Mouse (Mus musculus): ENCODE measurements around the gene Ccdc9. TPM values are rescaled to one million over a fixed set of nuclear protein-coding genes. Genes with fewer than 3 reads are reported as not detected.

Ccdc9 gene
- 10 to 100 TPM; 52.2 to 59.2 TPM for total RNA-seq (2021)
- long read RNA-seq, experiment 1, partial matches to known transcripts = 20 of 32 reads
- long read RNA-seq, experiment 1, other reads (novel, unspliced or antisense) = 12 of 32 reads
- long read RNA-seq, experiment 2, partial matches to known transcripts = 42 of 52 reads
- long read RNA-seq, experiment 2, other reads (novel, unspliced or antisense) = 10 of 52 reads

DNA sequence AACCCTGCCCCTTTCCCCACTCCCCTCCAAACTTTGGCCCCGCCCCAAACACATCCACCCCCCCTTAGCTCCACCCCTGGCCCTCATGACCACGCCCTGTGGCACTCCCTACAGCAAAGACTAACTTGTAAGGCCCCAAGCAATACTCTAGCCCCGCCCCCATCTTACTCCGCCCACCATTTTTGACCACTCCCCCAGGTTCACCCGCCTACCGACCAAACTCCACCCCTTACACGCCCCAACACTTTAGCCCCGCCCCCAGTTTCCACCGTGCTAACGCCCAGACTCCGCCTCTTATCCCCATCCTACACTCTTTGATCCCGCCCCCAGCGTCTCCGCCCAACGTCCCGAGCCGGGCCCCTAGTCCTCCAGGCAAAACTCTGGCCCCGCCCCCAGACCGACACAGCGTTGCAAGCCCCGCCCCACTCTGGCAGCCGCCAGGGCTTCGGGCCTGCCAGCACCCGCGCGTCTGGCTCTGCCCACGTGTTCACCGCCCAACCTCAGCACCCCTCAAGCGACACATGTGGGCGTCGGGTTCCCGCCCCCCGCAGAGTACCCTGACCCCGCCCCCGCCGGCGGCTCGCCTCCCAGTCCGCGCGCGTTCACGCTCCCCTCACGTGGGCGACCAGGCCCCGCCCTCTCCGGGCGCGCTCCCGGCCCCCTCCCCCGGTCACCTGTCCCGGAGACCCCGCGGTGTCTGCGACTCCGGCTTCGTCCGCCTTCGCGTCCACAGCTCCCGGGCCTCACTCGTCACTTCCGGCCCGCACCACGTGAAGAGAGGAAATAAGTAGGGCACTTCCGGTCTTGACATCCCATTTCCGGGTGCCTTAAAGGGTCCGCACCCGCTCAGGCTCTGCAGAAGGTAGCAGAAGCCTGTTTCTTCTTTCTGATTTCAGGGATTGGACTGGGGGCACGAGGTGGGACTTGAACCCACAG is at the start of gene Ccdc9:
Ccdc9 (minus strand) TSS at position 770 of the 936 bp plus-strand sequence.
- peak; percentile 99 for DNase-seq (ENCODE audit: low spot score in 2 of 2)

- no peak for DNase-seq (ENCODE audit: low spot score in 2 of 2)
Measured at GRCm38 (mm10) chr7:16329146-16329545, 42.6 kb upstream of the Ccdc9 start.

- DNase-seq (ENCODE audit: low spot score in 2 of 2) = no peak
Measured at GRCm38 (mm10) chr7:16326607-16326971, 40.0 kb upstream of the Ccdc9 start.

DNA sequence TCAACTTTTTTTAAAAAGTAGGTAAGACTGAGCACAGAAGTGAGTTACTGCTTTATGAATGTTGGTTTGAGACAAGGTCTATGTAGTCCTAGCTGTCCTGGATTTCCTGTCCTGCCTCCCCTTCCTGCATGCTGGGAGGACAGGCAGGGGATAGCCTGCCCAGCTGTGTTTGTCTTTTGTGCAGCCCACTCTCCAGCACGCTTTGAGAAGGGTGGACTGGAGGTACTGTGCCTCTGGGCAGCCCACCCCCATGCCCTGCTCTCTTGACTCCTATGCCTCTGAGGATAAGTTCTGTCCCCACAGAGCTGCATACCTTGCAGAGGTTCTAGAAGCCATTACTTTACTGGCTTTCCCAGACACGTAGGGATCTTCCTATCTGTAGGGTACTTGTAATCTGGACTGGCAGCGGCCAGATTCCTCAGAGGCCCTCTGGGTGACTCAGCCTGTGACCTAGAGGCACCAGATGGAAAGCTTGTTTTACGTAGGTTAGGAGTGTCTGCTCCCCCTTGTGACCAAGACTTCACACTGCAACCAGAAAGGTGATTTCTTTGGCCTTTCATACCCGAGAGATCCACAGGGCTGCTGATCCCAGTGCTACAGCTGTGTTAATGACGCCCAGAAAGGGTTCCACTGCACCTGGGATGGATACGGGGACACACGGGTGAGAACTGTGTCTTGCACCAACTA is 39.5 kb upstream of the Ccdc9 start:
- DNase-seq (ENCODE audit: low spot score in 2 of 2) = peak; percentile 47 to 48

DNA sequence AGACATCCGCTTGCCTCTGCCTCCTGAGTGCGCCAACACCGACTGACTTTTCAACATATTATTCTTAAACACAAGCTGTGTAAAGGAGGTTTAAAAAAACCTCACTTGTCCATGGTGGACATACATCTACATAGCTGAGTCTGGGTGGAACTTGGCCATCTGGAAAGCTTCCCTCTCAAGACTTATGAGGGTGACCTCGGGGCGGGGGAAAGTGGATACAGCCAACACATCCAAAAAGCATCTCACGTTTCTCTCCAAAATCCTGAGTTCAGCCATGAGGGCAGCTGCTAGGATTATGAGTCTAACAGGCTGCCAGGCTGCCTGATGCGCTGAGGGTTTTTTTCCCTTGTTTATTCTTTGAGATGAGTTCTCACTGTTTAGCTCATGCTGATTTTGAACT is 38.1 kb upstream of the Ccdc9 start:
- DNase-seq (ENCODE audit: low spot score in 2 of 2) = no peak

DNA sequence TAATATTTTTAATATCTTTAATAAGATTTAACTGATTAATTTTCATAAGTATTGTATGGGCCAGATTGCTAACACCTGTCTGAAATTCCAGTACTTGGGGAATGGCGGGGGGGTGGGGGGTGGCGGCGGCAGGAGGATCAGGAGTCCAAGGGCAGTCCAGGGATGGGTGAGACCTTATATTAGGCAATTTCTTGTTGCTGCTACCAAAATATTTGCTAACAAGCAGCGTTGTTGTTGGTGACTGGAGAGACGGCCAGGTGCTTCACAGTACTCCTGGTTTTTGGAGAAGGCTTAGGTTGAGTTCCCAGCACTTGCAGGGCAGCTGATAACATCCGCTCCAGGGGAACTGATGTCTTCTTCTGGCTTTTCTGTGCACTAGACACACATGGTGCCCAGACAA is 33.9 kb upstream of the Ccdc9 start:
- DNase-seq (ENCODE audit: low spot score in 2 of 2) = no peak

GRCm38 (mm10) chr7:16319216-16319615 is 32.6 kb upstream of the Ccdc9 start:
- no peak for DNase-seq (ENCODE audit: low spot score in 2 of 2)

DNA sequence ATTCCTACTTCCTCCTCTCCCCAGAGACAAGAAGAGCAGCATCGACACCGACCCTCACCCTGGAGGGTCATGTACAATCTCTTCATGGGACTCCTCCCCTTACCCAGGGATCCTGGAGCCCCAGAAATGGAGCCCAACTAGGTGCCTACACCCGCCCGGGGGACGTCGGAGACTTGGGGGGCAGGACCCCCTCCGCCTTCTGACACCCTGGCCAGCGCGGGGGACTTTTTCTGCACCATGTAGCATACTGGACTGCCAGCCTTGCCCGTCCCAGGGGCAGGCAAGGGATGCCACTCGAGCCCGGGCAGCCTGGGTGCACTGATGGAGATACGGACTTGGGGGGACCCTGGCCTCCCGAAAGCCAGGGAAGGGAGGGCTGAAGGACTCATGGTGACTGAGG is 30.5 kb upstream of the Ccdc9 start:
- DNase-seq (ENCODE audit: low spot score in 2 of 2) = no peak

DNA sequence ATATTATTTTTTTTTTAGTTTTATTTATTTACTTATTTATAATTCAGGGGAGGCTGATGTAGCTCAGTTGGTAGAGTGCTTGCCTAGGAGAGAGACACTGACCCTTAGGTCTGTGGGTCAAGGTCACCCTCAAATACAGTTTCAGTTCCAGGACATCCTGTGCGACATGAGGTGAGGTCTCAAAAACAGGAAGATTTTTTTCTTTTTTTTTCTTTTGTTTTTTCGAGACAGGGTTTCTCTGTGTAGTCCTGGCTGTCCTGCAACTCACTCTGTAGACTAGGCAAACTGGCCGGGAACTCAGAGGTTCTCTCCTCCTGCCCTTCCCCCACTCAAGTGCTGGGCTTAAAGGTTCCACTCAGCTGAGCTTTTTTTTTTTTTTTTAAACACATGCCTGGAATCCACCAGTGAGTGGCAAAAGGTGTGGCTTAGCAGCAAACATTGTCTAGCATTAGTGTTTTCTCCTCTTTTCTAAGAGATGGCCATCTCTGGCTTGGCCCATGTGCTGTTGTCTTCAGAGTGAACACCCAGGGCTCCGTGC is 28.7 kb upstream of the Ccdc9 start:
- no peak for DNase-seq (ENCODE audit: low spot score in 2 of 2)

- DNase-seq (ENCODE audit: low spot score in 2 of 2) = no peak
Measured at GRCm38 (mm10) chr7:16314221-16314775, 27.7 kb upstream of the Ccdc9 start.

- DNase-seq (ENCODE audit: low spot score in 2 of 2) = peak; percentile 84 to 90
Measured at GRCm38 (mm10) chr7:16313481-16314220, 27.1 kb upstream of the Ccdc9 start.

DNA sequence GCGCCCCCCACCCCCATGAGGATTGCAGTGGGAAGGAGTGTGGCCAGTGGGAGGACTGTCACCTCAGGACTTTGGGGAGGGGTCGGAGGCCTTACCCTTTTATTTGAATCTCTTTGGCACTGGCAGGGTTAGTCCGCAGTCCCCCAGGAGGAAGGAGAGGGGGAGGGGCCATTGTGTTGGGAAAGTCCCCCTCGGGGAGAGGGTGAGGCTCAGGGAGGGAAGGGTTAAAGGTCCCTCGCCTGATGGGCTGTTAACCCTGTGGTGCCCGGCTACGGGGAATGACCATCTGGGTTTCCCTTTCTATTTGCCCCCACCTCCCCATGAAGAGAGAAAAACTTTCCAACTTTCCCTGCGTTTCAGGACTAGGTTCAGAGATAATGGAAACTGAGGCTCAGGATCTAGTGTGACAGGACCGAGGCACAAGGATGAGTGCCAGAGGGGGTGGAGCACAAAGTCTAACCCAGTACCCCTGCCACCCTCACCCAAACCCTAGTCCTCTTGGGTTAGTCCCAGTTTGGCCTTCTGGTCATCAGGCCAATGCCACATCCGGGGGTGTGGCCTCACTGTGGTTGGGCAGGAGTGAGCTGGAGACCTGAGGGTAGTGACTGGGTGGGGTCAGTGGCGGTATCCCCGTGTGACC is 26.2 kb upstream of the Ccdc9 start:
- peak; percentile 54 to 65 for DNase-seq (ENCODE audit: low spot score in 2 of 2)

- peak; percentile 26 to 52 for DNase-seq (ENCODE audit: low spot score in 2 of 2)
Measured at GRCm38 (mm10) chr7:16312011-16312671, 25.5 kb upstream of the Ccdc9 start.

DNA sequence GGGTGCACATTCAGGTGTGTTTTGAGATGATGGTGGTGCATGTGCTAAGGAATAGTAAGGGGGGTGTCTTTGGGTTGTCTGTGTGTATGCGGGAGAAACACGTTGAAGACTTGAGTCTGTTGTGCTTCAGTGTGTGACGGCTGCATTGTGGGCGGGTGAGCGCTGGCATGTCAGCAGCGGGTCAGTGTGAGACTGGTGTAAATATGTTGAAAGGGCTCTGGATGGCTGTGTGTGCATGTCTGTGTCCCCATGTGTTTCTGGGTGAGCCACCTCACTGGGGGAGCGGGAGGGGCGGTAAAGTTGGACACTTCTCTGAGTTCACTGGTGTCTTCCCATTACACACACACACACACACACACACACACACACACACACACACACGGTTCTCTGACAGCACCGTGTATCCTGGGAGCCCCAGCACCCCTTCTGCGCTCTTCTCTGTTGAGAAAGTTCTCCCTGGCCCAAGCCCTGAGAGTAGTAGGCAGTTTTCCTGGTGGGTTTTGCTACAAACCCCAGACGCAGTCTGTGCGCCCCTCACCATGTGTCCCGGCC is 24.9 kb upstream of the Ccdc9 start:
- peak in 1 of 2 experiments; percentile 44 for DNase-seq (ENCODE audit: low spot score in 2 of 2)

- peak; percentile 27 to 50 for DNase-seq (ENCODE audit: low spot score in 2 of 2)
Measured at GRCm38 (mm10) chr7:16310521-16311452, 24.2 kb upstream of the Ccdc9 start.

- DNase-seq (ENCODE audit: low spot score in 2 of 2) = peak; percentile 84 to 90
Measured at GRCm38 (mm10) chr7:16310020-16310520, 23.5 kb upstream of the Ccdc9 start.

DNA sequence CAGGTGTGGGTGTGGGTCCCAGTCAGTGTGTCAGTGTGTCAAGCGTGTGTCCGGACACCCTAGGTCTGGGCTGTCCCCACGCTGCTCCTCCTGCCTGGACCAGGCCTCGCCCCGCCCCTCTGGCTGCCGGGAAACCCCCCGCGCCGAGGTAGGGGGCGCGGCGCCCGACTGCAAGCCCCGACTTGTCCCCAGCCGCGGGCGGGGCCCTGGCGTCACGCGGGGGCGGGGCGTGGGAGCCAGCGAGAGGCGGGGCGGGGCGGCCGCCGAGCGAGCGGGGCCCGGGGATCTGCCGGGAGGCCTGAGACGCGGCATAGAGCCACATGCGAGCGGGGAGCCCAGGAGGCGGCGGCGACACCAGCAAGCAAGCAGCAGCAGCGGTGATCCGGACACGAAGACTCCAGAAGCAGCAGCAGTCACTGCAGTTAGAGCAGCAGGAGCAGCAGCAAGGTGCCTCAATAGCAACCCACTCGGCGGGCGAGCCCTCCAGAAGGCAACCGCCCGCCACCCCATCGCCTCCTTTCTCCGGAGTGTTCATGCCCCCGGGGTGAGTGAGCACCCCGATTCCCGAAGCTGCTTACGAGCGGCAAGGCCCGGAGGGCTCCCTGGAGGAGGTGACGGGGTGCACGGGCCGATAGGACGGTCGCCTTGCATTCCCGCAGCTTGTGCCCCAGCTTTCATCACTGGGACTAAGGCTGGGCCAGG is 22.9 kb upstream of the Ccdc9 start:
- peak; percentile 93 to 97 for DNase-seq (ENCODE audit: low spot score in 2 of 2)

Data from adrenal gland, adult 18-20 months (tissue).